Mouse (Mus musculus) left cerebral cortex, adult 9 months (tissue): ENCODE measurements around the gene Naaladl1.

ENCODE experiments used
- DNase-seq, 2 experiments: peaks; one replicate each; pipeline ENCODE4 v3.0.0; 2022; ENCODE audit warnings: low spot score in 2 of 2

The Naaladl1 gene

DNA sequence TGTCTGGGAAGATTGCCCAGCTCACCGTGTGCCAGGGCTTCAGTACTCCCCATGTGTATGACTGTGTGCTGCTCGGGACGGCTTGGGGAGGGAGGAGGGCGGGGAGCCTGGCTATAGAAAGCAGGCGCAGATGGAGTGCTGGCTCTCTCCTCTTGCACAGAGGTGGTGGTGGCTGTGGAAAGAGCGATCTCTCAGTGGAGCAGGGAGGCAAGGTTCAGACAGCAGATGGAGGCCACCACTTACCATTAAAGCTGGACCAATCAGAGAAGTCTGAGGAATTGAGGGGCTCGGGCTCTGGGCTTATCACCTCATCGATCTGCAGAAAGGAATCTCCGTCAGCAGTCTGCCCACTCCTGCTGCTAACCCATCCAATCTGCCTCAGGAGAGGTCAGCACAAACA is 23.4 kb upstream of the Naaladl1 start, which contains the start of gene Gm28374:
Gene Gm28374, minus strand, starts transcription at position 101 of the 400 bp plus-strand sequence.
- DNase-seq: no peak

DNA sequence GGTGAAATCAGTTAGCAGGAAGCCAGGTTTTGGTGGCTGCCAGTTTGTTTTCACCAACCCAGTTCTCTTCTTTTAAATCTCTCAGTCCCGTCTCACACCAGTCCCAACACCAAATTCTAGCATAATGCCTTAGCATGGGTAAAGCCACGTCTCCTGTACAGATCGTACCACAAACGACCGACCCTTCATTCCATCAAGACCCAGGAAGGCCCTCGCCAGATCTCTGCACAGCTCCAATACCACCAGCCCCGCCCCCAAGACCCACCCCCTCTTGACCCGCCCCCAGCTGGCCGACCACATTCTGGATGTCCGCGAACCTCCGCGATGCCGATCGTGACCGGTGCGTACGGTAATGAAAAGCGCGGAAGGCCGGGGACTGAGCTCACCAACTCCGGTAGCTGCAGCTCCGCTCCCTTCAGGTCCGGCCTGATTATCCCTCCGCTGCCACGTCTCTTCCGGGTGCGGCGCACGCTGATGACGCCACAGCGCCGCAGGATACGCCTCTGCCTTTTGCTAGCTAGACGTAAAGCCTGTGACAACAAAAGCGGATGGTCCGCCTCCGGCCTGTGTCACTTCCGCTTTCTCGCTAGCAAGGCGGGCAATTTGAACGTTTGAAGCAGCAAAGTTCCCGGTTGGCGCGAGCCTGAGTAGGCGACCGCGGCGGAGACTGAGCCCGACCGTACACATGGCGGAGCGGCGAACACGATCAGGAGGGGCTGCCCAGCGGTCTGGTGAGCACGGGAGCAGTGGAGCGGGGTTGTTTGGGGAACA is 20.9 kb upstream of the Naaladl1 start, which contains the start of the genes Zfpl1 and Cdca5:
Gene Zfpl1, minus strand, starts transcription at position 479 of the 771 bp plus-strand sequence.
Gene Cdca5, plus strand, starts transcription at position 506 of the 771 bp plus-strand sequence.
- peak; percentile 94 to 97 for DNase-seq

DNA sequence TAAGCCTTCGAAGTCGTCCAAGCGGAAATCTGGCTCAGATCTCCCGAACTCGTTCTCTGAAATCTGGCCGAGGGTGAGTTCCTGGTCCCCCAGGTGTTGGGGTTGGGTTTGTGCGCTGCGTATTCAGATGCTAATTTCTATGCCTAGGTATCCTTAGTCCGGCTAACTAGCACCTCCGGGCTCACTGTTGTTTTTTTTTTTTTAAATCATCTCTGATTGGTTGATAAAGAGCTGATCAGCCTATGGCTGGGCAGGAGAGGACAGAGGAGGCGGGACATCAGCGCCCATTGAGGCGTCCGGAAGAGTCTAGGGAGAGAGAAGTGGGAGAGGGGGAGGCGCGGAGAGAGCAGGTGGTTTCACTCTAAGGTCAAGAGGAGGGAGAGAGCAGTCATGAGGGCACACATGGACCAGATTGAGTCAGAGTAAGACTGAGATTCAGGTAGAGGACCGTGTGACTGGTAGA is 20.1 kb upstream of the Naaladl1 start:
- no peak for DNase-seq

DNA sequence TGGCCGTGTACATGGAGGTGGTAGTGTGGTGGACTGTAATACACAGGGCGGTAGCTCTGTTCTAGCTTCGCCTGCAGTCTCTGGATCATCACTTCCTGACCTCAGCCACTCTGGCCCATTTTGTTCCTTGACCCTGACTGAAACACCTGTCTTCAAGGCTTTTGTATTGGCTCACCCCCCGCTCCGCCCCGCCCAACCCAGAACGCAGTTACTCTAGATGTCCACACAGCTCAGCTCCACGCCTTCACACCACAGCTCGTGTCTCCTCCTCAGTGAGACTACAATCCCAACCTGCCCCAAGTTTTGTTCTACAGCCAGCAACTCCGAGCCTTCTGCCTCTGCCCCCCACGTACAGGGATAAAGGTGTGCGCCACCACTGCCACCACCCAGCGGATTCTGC is 16.7 kb upstream of the Naaladl1 start:
- no peak for DNase-seq

DNA sequence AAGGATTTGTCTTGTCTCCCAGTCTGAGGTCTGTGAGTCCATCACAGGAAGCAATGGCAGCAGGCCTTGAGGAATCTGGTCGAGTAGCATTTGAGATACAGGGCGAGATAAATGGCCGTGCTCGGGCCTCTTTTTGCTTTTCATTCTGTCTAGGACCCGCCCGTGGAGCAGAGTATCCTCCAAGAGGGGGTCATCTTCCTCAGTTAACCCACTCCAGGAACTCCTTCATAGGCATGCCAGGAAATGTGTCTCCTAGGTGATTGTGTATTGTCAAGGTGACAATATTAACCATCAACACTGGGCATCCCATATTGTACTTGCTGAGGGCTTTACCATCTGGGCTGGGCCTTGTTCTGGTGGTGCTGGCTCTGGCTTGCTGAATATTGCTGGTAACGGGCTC is 11.5 kb upstream of the Naaladl1 start, which contains the start of gene AC131692.1:
Gene AC131692.1, plus strand, starts transcription at position 301 of the 400 bp plus-strand sequence.
- DNase-seq: no peak

DNA sequence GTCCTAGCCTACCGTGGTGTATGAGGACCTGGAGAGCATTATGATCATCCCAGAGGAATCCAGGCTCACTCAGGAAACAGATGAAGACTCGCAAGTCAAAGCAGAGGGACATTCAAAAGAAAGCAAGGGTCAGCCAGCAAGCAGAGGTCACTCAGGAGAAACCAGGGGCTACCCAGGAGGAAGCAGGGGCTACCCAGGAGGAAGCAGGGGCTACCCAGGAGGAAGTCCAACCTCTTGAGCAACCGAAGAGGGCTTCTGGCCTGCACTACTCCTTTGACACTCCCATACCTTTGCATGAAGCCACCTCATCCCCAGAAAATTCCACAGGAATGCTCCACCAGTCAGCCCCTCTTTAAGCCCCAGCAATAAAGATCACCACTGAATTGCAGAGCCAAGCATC is 7.7 kb upstream of the Naaladl1 start:
- DNase-seq: no peak

DNA sequence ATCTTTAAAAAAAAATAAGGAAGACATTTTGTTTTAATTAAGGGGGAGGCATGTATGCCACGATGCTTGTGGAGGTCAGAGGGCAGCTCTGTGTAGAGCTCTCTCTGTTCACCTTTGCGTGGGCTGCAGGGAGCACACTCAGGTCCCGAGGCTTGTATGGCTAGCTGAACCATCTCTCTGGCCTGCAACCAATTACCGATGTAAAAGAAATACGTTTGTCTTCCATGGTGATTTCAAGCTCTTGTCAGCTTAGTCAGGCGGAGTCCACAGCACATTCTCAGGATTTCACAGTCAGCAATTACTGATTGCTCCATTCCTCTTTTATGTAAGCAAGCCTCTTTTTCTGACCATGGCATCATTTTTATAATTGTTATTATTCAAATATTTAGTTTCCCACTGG is 4.4 kb upstream of the Naaladl1 start:
- DNase-seq: no peak

DNA sequence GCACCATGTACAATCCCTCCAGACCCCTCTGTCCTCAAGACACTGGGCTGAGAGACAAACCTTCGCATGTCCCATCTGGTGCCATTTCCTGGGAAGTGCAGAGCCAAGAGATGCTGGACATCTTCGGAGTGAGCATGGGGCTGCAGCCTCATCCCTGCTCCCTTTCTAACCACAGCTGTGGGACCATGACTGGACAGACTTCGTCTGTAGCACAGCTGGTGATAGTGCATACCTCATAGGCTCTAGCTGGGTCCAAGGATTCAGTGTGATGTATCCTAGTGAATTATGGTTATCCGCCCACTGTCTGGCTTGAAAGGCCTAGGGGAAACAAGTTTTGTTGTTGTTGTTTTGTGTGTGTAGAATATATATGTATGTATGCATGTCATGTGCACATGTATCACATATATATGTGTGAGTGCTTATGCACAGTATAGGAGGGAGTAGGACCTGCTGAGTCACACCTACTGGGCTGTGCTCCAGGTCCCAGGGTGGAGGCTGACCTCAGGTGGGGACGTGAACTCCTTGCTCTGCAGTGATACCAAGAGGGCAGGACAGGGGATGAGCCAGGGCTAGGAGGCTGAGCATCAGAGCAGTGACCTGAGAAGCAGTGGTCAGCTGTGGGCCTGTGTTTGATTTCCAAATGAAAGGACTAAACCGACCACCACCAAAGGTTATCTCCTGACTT is 3.3 kb upstream of the Naaladl1 start:
- no peak for DNase-seq

DNA sequence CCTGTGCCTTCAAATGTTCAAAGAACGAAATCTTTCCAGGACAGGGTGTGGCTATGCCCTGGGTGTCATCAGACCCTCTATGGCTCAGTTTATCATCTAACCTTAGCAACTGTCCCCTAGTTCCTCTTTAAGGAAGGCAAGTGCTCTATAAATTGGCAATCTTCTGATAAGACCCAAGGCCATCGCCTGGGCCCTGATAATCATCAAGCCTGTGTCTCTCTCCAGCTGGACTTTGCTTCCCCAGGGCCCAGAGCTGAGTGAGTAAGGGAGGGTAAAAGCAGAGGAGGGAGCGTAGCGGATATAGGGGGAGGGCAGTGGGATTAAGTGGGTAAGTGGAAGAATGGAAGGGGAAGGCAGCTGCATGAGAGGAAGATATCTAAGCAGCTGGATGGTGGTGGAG is 1.1 kb upstream of the Naaladl1 start:
- DNase-seq: no peak

DNA sequence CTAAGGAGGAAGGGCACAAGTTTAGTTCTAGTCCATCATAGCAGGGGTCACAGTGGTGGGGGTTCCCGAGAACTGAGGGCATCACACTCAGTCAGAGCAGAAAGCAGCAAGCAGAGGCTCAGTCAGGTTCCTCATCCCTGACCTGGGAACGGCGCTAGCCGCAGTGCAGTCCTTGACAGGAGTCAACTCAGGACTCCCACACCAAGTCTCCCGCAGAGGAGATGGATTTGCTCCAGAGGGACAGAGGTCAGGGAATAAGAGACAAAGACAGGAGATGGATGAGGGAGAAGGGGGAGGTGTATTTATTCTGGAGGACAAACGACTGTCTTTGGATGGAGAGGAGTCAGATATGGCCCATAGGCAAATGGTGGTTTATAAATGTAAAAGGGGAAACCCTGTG is 7.5 kb downstream of the Naaladl1 start:
- no peak for DNase-seq

DNA sequence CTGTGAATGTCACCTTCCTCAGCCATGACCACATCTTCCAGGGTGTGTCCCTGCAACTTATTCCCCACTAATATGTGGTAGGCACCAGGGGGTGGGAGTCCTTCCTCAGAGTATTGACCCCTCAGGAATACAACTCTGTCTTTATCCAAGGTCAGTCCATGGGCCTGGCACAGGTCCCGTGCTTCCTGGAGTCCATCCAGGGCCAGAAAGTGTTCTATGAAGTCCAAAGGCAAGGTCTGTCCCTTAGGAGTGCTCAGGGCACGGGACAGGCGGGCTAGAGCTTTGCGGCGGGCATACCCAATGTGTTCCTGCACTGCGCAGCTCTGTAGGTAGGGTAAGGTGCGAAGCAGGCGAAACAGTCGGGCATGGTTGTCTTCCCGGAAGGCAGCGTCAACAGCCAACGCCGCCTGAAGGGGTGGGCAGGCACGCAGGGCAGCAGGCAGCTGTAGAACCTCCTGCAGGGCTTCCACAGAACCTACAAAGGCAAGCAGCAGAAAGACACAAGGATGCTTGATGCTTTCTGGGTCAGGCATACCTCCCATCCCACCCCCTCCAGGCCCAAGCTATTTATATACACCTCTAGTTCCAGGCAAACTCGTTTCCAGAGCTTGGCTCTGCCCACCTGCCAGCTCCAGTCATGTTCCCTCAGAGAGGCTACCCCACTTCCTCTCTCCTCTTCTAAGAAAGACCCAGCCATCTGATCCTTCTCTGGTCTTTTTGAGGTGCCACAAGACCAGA is 10.7 kb downstream of the Naaladl1 start:
- DNase-seq: no peak

DNA sequence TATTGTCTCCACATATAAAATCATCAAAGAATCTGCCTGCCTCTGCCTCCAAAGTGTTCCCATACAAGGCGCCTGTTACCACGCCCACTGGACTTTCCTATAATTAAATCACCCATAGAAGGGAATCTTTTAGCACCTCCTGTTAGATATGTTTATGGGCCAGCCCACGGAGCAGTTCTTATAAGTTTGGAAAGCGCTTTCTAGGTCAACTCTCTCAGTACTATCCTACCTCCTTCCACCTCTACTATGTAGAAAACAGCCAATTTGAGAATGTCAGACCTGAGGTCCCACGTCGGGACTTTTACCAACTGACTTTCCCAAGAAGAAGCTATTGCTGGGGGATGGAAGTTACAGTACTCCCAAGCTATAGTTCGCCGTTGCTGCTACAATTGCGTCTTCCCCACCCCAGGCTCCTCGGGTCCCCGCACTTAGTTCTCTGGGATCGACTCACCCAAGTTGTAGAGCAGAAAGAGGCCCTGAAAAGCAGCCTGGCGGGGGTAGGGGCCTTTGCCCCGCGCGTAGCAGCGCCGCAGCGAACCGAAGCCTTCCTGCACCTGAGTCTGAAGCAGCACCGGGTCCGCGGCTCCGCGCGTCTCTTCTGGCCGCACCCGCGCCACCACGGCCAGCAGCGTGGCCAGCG is 11.9 kb downstream of the Naaladl1 start:
- DNase-seq: no peak

DNA sequence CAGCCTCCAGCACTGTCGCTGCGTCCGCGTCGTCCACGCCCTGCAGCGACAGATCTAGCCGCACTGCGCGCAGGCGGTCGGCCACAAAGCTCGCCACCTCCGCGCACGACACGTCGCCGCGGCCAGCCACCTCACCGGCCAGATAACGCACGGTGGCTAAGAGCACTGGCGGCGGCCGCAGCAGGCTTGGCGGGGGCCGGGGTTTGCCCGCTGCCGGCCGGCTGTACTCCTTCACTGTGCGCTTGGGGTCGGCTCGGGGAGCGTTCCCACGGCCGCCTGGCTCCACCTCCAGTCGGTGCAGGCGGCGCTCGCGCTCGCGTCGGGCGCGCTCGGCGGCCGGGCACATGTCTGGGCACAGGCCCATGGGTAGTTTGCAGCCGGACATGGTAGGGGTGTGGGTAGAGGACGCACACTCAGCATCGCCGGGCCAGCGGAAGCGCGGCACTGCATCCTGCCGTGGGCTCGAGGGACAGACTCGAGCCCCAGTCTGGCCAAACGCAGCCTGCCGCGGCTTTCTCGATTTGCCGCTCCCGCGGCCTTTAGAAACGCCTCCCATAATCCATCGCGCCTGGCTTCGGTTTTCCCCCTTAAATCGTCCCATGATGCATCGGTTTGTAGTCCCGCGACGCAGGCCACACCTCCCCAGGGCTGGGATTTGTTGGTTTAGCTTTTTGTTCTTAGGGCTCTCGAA is 12.5 kb downstream of the Naaladl1 start, which contains the start of gene Sac3d1:
Gene Sac3d1, minus strand, starts transcription at position 665 of the 691 bp plus-strand sequence.
- DNase-seq: peak; percentile 70 to 92

DNA sequence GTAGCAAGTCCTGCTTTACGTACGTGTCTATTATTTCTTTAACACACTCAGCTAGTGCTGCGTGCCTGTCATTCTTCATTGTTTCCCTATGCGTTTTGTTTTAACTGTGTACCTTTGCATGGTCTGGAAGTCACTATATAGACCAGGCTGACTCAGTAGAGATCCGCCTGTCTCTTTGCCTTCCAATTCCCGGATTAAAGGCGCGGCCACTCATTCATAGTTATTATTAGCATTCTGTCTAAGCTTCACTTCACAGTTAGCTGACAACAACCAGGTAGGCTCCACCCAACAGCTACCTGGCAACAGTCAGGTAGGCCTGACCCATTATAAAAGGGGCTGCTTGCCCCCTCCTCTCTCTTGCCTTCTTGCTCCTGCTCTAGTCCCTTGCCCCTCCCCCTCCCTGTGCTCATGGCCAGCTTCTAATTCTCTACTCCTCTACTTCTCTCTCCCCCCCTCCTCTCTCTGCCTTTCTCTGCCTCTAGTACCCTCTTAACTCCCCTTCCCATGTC is 13.1 kb downstream of the Naaladl1 start:
- no peak for DNase-seq

DNA sequence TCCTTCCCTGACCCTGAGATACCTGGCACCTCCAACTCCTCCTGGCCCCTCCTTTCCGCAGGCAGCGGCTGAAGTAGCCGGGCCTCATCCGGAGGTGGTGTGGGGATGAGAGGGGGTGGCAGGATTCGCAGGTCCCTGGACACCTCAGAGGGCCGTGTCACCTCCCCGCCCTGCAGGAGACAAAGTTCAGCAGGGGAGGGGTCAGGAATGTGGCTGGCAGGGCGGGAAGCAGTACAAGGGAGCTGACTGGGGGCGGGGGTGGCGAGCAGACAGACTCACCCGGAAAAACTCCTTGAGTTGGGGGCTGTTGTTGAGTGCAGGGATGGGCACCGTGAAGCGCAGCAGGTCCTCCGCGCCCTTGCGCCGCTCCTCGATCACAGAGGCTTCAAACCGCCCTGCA is 16.2 kb downstream of the Naaladl1 start:
- DNase-seq: no peak

DNA sequence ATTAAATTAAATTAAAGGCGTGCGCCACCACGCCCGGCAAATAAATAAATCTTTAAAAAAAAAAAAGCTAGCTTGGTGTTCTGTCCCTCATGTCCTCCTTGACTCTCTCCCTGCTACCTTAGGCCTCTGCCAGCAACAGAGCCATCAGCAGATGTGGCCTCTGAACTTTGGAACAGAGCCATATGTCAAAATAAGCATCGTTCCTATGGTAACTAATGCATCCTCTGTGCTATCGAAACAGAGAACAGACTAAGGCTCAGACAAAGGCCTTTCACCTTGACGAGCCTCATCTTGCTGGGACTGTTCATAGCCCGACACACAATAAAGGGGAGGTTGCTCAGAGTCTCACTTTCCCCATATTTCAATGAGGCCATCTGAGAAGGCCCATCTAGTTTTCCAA is 17.7 kb downstream of the Naaladl1 start:
- DNase-seq: no peak

DNA sequence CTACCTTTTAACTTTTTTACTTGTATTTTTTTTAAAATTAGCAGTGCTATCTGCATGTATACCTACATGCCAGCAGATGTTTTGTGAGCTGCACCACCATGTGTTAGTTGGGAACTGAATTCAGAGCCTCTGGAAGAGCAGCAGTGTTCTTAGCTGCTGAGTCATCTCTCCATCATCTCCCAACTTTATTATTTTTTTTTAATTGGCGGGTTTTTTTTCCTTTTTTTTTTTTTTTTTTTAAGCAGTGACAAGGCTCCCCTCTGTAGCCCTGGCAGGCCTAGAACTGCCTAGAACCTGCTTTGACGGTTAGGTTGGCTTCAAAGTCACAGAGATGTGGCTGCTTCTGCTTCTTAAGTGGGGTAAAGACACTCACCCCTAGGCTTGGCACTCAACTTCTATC is 19.3 kb downstream of the Naaladl1 start:
- no peak for DNase-seq

DNA sequence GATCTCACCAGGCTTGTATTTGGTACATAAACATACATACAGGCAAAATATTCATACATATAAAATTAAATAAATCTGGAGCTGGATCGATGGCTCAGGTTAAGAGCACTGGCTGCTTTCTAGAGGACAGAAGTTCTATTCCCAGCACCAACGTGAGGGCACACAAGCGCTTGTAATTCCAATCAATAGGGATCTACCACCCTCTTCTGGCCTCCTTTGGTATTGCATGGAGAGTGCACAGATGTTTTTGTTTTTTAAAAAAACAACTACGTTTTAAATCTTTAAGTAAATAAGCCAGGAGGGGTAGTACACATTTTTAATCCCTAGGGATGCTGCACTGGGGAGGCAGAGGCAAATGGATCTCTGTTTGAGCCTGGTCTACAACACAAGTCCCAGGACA is 20.7 kb downstream of the Naaladl1 start:
- peak in 1 of 2 experiments; percentile 53 for DNase-seq

DNA sequence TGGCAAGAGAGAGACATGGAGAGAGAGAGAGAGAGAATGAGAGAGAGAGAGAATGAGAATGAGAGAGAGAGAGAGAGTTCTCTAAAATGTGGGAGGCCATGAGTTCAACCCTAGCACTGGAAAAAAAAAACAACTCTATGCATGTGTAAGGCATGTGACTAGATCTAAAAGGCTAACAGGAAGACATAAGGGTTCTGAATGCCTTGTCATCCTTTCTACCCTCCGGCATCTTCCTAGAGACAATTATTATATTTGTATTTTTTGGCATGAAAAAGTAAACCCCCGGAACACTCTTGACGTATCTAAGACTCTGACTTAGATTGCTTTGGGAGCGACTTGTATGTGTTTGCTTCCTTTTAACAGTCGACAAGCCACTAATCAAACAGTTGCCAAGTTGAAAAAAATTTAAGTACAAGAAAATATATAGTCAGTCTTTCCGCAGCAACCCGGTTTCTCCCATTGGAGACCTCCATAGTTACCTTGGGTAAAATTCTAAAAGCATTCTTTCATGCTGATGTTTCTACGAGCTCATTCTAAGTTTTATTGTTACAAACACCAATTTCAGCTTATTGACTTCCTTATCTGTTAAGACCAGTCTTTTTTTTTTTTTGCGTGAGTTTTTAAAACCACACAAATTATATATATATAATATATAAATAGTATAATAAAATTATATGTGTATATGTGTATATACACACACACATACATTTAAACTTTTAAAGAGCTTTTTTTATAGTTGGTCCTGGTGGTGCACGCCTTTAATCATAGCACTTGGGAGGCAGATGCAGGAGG is 21.4 kb downstream of the Naaladl1 start:
- DNase-seq: no peak

DNA sequence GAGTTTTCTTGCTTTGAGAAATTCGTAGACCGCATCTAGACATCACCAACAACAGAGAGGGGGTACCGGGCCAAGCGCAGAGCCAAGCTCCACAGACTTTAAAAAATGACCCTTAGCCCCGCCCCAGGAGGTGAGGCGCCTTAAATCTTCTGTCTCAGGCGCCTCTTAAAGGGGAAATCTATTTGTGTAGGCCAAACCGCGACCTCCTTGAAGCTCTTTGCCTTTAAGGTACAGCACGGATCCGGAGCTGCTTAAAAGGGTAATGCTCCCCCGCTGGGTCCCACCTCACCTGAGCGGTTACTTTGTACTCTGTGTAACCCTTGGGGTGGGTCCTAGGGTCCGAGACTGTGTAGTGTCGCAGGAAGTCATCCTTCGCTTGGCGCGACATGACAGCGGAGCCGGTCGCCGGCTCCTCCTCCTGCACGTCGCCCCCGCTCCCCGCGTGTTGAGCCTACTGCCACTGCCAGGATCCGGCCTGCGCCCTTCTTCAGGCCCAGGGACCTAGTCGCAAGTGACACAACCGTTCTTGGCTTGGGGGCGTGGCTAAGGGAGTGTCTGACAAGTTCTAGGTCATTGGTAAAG is 22.3 kb downstream of the Naaladl1 start, which contains the start of gene Snx15:
Gene Snx15, minus strand, starts transcription at position 545 of the 582 bp plus-strand sequence.
- peak; percentile 94 to 97 for DNase-seq
